Mouse (Mus musculus): Measurements from ENCODE around the gene Npcd.
"Not testable (repeated sequence)": the region's sequence is repeated elsewhere in the genome, so short reads cannot be mapped to it uniquely, and the experiment has no call there.

The Npcd gene

DNA sequence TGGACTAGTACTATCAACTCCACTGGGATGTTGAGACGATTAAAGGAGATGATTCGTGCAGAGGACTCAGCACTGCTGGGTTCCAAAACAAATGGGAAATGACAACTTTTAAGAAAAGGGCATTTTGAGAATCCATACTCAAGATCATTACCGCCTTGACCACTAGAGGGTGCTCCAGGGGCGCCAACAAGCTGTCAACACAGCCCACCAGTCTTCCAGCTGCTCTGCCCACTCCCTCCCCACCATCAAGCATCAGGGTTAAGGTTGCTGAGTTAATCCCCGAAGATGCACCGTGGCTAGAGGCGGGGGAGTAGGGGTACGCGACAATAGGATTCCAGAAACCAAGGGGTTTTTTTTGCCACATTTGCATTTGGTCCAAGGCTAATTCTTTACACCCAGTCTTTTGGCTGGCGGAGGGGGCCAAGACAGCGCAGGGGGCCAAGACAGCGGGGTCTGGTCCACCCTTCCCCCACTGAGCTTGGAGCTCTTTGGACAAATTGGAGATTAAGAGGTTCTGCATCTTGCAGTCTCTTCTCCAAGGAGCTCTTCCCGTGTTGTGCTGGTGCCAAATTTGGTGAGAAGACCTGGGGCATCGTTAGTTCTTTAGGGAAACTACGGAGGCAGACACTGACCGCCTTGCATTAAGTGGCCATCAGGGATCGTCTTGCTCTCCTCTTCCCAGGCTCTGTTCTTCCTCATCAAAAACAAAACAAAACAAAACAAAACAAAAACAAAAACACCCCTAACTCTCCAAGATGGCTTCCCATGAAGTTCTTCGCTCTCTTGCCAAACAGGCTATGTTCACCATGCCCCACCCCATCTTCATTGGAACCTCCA is 1.8 kb downstream of the Npcd start:
- in situ Hi-C loops (cut with MboI): loop anchor here (5.0 kb wide), 2 partner anchors 50 to 80 kb away; no protein-coding TSS in a partner anchor

DNA sequence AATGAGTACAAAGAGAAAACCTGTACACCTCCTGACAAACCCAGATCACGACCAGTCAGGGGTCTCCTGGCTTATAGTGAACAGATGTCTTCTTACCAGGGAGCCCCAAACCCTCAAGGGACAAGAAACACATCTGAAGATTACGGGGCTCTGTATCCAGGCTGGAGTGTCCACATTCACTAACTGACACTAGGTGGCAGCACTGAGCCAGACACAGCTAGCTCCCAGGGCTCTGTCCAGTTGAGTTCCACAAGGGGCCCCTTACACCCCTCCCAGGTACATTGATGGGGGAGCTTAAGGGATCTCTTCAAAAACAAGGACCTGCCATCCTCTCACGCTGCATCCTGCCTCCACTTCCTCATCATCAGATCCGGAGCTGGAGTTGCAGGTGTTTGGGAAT is 3.6 kb downstream of the Npcd start:
- in situ Hi-C loops (cut with MboI): loop anchor here (5.0 kb wide), 2 partner anchors 52 to 82 kb away; no protein-coding TSS in a partner anchor

DNA sequence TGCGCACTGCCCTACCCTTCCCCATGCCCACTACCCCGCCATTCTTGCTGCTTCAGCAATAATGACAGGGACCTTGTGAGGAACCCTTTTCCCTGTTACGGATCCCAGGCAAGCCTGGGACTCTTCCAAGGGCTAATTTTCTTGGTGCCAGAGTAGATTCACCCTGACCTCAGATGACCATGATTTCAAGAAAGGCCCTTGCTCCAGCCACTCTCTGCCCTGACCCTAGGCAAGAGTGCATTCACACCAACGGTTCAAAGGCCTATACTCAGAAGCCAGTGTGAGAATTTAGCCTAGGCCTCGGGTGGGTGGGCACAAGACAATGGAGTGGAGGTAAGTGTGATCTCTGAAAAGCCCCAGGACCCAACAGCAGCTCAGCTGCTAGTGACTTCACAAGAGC is 4.6 kb downstream of the Npcd start:
- in situ Hi-C loops (cut with MboI): no loop called here

DNA sequence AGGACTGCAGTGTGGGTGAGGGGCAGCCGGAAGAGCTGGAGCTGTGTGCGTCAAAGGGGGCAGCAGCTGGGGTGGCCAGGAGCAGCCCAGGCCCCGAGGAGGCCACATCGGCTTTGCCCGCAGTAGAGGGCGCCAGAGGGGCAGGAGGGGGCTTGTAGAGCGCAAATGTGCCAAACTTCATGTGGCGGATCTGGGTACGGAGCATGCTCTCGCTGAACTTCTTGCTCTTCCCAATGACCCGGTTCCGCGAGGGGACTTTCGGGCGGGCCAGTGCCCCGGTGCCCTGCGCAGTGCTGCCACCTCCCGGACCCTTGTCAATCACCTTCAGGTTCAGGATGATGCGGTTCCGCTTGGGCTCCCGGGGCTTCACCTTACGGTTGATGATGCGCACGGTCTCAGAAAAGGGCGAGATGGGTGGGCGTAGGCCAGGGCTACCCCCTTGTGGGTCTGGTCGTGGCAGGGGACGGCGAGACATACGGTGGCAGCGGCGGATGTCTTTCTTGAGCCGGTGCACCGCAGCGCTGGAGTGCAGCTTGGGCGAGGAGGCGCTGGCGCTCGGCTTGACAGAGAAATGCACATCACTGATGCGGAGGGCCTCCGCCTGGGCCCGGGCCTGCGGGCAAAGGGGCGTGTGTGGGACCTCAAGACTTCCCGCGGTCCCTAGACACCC is 5.5 kb downstream of the Npcd start:
- in situ Hi-C loops (cut with MboI): no loop called here

DNA sequence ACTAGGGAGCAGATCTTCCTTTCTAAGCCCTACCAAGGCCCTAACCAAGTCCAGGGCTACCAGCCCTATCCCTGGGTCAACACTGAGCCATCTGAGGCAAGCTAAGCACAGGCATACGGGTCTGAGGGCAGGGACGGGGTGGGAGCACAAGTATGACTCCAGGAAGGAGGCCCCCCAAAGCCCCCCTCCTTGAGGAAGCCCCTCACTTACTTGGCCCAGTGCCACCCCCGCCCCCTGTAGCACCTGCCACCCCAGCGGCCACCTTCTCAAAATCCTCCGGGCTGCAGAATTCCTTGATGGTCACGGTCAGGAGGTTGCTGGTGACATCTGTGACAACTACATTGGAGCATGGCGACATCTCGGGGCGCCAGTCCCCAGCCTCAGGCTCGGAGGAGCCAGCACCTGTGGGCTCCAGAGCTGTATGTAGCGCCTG is 6.2 kb downstream of the Npcd start:
- in situ Hi-C loops (cut with MboI): no loop called here

DNA sequence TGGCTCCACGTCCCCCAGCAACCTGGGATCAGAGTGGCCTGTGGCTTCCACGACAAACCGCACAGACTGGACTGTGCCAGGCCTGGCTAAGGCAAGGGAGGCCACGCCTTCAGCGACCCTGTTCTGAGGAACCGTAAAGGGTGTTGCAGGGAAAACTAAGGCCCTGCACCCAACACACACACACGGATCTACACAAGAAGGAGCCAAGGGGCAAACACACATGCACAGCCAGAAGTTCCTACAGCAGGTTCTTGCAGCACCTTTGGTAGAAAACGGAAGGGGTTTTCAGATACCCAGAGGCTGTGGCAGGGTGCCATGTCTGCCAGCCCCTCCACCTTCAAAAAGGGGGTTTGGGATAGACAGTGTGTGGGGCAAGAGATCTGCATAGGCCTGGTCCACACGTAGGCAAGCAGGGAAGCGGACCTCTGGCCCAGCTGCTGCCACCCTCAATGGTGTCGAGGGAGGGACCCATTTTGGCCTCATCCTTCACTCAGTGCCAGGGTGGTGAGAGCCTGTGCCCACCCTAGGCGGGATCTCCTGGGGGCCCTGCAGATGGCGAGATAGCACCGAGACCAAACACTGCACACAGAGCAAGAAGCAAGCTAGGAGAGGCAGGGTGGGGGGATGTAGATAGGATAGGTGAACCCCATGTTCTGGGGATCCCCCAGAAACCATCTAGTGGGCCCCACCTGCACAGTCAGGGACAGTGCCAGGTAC is 6.8 kb downstream of the Npcd start:
- in situ Hi-C loops (cut with MboI): no loop called here

DNA sequence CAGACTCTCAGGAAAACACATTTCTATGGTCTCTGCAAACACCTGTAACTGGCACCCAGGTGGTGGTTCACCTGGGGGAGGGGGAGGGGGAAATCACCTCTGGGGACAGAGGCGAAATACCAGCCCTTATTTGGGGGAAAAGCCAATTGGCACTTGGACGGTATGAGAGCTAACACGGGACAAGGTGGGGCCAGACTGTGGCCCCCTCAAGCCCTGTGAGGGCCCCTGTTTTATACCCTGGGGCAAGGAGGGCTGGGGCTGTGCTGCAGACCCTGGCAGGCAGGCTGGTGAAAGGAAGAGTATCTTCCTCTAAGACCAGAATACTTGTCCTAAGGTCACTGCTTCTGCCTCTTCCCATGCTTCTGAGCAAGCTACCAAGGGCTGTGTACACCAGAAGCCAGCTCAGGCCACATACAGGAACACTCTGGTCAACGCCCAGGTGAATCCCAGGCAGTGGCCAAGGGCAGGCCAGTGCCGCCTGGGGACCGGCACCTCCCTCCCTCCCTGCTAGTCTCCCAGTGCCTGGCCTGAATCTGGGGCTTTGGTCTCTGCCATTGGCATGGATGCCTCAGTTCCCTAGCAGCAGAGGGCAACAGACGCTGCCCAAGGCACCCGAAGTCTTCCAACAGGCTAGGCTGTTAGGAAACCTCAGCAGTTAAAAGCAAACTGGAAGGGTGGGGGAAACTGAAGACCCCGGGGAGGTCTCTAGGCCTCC is 7.7 kb downstream of the Npcd start:
- in situ Hi-C loops (cut with MboI): no loop called here

DNA sequence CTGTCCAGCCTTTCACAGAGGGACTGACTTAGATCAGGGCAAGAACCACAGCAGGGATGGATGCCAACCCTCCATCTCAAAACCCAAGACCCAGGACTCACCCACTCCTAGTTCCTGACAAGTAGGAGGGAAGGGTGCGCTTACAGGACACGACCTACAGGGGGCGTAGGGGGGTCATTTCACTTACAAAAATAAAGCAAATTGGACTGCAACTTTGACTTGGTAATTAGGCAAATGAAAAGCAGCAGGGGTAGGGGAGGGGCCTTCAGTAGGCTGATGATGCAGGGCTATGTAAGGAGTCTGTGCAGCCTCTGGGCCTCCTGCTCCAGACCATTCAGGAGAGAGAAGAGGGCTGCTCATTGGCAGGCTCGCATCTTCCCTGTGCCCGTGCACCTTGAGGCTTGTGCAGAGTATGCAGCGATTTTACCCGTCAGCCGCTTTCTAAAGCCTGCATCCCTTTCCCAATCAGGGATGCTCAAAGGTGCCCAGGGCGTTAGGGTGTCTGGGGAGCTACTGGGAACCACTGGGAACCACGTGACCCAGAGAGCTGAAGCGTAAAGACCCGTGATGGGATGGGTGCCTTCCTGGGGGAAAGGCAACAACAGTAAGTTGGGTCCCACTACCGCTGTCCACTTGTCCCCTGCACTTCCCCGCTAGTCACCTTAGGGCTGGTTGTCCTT is 8.8 kb downstream of the Npcd start:
- in situ Hi-C loops (cut with MboI): no loop called here

DNA sequence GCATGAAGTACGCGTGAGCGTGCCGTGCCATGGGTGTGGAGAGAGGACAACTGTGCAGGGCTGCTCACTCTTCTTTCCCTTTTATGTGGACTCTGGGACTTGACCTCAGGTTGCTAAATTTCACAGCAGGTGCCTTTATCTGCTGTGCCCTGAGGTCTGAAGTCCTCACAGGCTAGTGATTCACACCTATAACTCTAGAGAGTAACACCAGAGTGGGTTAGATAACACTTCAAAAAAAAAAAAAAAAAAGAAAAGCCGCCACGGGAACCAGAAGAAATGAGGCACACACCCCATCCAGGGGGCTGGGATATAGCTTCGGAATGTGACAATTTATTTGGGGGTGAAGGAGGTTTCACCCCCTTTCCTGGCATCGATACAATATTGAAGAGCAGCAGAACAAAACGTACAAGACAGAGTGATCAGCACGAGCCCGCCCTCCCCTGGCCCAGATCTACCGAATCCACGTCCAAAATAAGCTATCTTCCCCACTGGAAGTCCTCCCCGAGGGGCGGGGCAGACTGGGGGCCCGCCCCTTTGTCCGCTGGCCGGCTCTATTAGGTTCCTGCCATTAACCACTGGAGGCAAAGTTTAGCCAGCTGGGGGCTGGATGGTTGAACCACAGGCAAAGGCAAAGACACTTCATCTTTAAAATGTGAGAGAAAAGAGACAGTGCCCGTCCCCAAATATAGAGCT is 10.3 kb downstream of the Npcd start:
- in situ Hi-C loops (cut with MboI): no loop called here

DNA sequence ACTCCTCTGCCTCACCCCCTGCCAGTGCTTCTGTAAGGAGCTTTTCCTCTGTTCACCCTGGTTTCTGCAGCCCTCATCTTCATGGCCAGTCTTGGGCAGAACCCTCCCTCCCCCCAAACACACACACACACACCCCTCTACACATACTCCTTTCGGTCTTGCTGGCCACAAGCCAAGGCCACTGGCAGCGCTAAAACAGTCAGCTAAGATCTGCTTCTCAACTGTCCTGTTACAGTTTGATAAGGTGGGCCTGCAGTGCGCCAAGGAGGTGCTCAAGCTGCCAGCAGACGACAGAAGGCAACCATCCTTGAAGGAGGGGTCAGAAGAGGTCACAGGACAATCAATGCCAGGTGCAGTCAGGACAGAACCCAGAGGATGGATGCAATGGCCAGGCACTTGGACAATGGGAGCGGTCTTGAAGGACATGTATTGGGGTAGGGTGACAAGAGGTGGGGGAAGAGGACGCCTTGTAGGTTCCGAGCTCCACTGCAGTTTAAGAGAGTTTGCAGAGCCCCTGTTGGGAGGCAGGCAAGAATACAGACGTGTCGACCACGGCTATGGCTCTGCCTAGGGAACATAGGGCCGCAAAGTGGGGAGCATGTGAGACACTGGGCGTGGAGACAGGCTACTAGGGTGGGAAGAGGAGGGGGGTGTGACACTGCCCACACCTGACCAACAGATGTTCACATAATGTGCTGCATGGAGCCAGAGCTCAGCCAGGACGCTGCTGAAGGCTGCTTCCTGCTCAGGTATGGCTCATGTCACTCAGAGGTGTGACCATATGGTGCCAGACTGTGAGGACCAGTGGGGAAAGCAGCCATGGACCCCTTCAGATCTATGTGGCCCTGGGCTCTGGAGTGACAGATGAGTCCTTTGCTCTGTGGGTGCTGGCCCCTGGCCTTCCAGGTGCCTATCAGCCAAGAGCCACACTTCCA is 11.5 kb downstream of the Npcd start:
- in situ Hi-C loops (cut with MboI): no loop called here

DNA sequence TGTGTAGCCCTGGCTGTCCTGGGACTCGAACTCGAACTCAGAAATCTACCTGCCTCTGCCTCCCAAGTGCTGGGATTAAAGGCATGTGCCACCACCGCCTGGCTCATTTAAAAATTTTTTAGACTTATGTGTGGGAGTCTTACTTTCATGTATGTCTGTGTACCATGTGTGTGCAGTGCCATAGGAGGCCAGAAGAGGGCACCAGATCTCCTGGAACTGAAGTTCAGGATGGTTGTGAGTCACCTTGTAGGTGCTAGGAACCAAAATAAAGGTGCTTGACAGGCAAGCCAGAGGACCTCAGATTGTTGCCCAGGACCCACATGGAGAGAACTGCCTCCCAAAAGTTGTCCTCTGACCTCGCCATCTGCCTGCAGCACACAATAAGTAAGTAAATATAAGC is 15.7 kb downstream of the Npcd start:
- in situ Hi-C loops (cut with MboI): no loop called here

DNA sequence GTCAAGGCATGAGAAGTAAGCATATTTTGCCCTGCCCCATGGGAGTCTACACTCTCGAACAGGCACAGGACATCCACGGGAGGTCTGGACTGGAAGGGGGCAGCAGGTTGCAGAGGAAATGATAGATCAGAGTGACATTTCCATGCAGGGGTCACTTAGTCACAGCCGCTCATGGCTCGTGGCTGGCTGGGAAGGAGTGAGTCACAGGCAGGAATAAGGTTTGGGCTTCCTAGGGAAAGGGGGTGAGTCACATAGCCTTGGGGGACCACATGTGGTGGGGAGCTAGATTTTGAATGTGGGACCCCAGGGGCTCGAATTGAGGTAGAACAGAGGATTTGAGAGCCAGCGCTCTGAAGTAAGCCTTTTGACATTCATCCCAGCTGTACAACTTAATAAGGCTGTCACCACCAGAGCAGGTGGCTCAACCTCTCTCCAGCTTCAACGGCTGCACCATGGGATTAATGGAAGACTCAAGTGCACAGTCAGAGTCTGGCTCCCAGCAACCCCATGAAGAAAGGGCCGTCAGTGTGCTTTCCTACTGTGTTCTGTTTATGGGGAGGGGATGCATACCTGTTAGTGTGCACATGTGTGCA is 20.3 kb downstream of the Npcd start:
- in situ Hi-C loops (cut with MboI): no loop called here

DNA sequence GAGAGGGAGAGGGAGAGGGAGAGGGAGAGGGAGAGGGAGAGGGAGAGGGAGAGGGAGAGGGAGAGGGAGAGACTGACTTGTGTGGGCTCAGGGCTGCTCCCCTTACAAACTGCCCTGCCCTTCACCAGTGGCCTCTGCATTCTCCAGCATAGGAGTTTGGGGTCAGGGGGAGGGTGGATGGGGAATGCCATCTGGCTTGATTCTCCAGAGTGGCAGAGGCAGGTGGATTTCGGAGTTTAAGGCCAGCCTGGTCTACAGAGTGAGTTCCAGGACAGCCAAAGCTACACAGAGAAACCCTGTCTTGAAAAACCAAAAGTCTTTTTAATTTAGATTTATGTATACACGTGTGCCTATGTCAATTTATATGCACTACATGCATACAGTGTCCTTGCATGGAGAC is 21.2 kb downstream of the Npcd start:
- in situ Hi-C loops (cut with MboI): not testable (repeated sequence)

DNA sequence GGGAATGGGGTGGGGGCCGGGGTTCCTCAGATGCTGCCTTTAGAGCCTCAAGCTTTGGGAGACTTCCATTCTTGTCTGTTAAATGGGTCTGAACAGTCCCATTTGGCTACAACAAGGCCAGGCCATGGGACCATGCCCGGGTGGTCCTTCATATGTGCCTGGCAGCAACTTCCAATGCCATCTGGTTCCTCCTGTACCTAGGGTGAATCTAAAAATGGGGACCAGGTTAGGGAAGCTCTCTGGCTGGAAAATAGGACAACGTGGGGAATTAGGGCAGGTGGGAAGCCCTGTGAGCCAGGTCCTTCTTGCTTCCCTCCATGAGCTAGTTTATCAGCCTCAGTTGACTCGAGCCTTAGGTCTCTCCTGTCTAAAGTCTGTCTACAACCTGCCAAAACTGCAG is 23.0 kb downstream of the Npcd start:
- in situ Hi-C loops (cut with MboI): no loop called here

DNA sequence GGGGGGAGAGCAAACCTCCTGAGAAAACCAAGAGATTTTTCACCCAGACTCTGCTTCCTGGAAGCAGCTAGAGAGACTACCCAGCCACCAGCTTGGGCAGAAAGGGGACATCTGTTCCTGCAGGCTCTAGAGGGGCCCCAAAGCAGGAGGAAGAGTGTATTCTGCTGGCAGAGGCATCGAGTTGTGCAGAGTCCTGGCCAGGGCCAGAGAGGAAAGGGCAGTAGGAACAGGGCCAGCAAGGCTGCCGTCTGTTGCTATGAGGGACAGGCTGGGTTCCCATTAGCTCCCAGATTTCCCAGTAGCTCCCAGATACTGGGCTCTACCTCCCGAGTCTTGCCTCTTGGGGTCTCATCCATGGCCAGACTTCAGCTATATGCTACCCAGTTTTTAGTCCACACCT is 24.0 kb downstream of the Npcd start:
- in situ Hi-C loops (cut with MboI): no loop called here

DNA sequence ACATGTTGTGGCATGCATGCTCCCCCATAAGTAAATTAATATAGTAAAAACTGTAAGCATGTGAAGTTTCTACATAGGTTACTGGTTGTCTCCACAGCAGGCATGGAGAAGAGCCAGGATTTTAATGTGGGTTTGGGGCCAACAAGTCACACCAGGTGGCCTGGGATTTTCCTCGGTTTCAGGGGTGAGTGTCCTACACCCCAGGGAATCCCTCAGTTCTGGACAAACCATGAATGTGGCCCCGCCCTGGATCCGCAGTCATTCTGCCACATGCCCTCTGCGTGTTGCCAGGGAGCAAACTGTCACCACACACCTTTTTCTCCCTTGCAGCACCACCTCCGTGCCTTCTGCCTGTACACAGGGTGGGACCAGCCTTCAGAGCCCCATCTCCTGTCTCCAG is 25.4 kb downstream of the Npcd start:
- in situ Hi-C loops (cut with MboI): no loop called here

DNA sequence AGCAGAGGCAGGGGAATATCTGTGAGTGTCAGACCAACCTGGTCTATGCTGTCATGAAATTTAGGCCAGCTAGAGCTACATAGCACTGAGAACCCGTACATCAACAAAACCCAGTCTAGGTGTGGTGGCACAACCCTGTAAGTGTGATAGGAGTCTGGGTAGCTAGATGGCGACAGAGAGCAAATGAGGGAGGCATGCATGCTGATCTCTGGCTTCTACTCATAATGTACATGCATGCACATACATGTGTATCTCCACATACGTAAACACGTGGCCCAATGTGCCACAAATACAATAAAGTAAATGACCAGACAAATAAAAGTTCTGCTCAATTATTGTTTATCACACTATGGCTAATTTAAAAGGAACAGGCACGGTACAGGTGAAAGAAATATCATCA is 25.9 kb downstream of the Npcd start:
- in situ Hi-C loops (cut with MboI): no loop called here

DNA sequence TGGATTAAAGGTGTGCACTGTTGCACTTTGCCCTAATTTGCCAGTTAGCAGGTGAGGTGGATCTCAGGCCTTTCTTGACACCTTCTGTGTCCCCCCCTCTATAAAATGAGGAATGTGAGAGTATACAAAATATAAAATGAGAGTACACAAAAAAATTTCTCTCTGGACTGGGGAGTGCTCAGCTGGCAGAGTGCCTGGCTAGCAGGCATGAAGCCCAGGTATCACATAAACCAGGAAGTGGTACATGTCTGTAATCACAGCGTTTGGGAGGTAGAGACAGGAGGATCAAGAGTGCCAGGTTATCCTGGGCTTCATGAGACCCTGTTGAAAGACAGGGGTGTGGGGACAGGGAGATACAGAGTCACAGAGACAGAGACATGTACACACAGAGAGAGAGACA is 27.0 kb downstream of the Npcd start:
- in situ Hi-C loops (cut with MboI): no loop called here

DNA sequence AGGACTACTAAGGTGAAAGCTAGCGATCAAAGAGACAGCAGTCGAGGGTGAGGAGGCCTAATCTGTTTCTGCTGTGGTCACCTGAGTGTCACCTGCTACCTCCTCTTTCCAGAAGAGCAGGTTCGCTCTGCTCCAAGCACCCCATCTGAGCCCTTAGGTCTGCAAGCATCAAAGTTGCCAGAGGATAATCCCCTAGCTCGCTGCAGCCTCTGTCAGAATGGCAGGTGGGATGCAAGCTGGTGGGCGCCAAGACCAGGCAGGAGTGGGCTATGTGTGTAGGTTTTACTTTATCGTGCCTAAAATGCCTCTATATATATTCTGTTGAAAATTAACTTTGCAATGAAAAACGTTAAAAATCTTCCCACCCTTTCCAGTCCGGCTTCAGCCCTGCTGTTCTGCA is 28.8 kb downstream of the Npcd start:
- in situ Hi-C loops (cut with MboI): no loop called here
